In genomic region chr17:35002153-35002865, GRCm38 (mm10) we compare ENCODE assay signal across 8 mouse cellular contexts. TPM values are rescaled to one million over a fixed set of nuclear protein-coding genes. Genes with fewer than 3 reads are reported as not detected.
DNase-seq lines count a peak whose midpoint lies in the region; ATAC-seq and TF ChIP-seq lines count a peak whose summit lies in the region.

No protein-coding gene starts in this region.

- peak overlapping the region; percentile 95 for H3K9ac ChIP-seq in kidney, embryonic 15.5 days
- H3K9ac ChIP-seq in MEL (ENCODE audit: control insufficient read depth, low read depth, low read length, poor library complexity, severe bottlenecking), result peak overlapping the region; percentile 100
- peak overlapping the region; percentile 93 for H3K9ac ChIP-seq in forebrain, embryonic 14.5 days (ENCODE audit: low read length)
- peak overlapping the region; percentile 91 for H3K9ac ChIP-seq in liver, embryonic 13.5 days

- no peaks in the 10 kb centered on the region for H3K27me3 ChIP-seq in kidney, embryonic 15.5 days
- H3K27me3 ChIP-seq in MEL (ENCODE audit: control insufficient read depth in 1 of 2, insufficient read depth in 2 of 2, low read length in 2 of 2), result no peaks in the 10 kb centered on the region
- no peaks in the 10 kb centered on the region for H3K27me3 ChIP-seq in forebrain, embryonic 14.5 days (replicated peaks; ENCODE audit: control insufficient read depth, insufficient read depth, low read length)
- no peaks in the 10 kb centered on the region for H3K27me3 ChIP-seq in liver, embryonic 13.5 days

- H3K4me1 ChIP-seq in kidney, embryonic 15.5 days, result peaks cover 41% of the 10 kb centered on the region
- H3K4me1 ChIP-seq in MEL (ENCODE audit: control insufficient read depth in 1 of 2, insufficient read depth in 2 of 2, low read length in 2 of 2), result peaks cover 0 to 10% of the 10 kb centered on the region in 2 experiments; a peak in 2 of 4 replicates
- H3K4me1 ChIP-seq in forebrain, embryonic 14.5 days (ENCODE audit: control insufficient read depth, insufficient read depth, low read length), result peaks cover 12% of the 10 kb centered on the region
- peaks cover 58% of the 10 kb centered on the region for H3K4me1 ChIP-seq in liver, embryonic 13.5 days (replicated peaks)

- no peak for TF ChIP-seq CTCF in MEL (IDR thresholded peaks at IDR 0.05 in 2 of 3, conservative IDR thresholded peaks at IDR 0.05 in 1 of 3; ENCODE audit: control insufficient read depth in 1 of 3, insufficient read depth in 1 of 3, low read depth in 2 of 3, low read length in 3 of 3, poor library complexity in 1 of 3, severe bottlenecking in 1 of 3)

- peak overlapping the region; percentile 82 for H3K4me3 ChIP-seq in kidney, embryonic 15.5 days (replicated peaks)
- H3K4me3 ChIP-seq in MEL (ENCODE audit: control insufficient read depth in 1 of 2, insufficient read depth in 1 of 2, low read depth in 2 of 2, low read length in 2 of 2), result peak overlapping the region; percentile 64 to 89
- H3K4me3 ChIP-seq in forebrain, embryonic 14.5 days (ENCODE audit: low read depth, low read length), result peak overlapping the region; percentile 88
- H3K4me3 ChIP-seq in liver, embryonic 13.5 days (replicated peaks), result peak overlapping the region; percentile 79

- H3K36me3 ChIP-seq in kidney, embryonic 15.5 days, result peaks cover 51% of the 10 kb centered on the region
- H3K36me3 ChIP-seq in MEL (ENCODE audit: control insufficient read depth in 1 of 2, insufficient read depth in 2 of 2, low read length in 2 of 2), result peaks cover 0 to 7% of the 10 kb centered on the region in 2 experiments; a peak in 3 of 4 replicates
- peaks cover 37% of the 10 kb centered on the region for H3K36me3 ChIP-seq in forebrain, embryonic 14.5 days (ENCODE audit: control insufficient read depth, insufficient read depth, low read length)
- peaks cover 55% of the 10 kb centered on the region for H3K36me3 ChIP-seq in liver, embryonic 13.5 days

- no peak for TF ChIP-seq RAD21 in MEL (IDR thresholded peaks at IDR 0.05; ENCODE audit: low read depth, low read length)

- DNase-seq in kidney, postnatal 36 days, result no peak
- peak; percentile 78 for DNase-seq in MEL (ENCODE audit: low read depth, low spot score)
- DNase-seq in forebrain, embryonic 14.5 days (ENCODE audit: low spot score), result peak; percentile 4
- DNase-seq in liver, embryonic 13.5 days, result peak; percentile 56
- no peak for DNase-seq in adrenal gland, adult 8-10 months
- DNase-seq in urinary bladder, postnatal 4 days (ENCODE audit: low spot score in 2 of 2), result no peak
- no peak for DNase-seq in left cerebral cortex, adult 18-20 months (ENCODE audit: low spot score in 2 of 2)

- H3K4me2 ChIP-seq in kidney, embryonic 15.5 days, result peak overlapping the region; percentile 96
- peak overlapping the region; percentile 100 for H3K4me2 ChIP-seq in forebrain, embryonic 14.5 days (ENCODE audit: low read length)
- peak overlapping the region; percentile 85 for H3K4me2 ChIP-seq in liver, embryonic 13.5 days

- TF ChIP-seq POLR2A in MEL (IDR thresholded peaks at IDR 0.05; ENCODE audit: control insufficient read depth in 1 of 2, insufficient read depth in 1 of 2, low read depth in 1 of 2, low read length in 2 of 2, poor library complexity in 1 of 2), result peak; percentile 49 to 82; a peak in 3 of 4 replicates

- peak overlapping the region; percentile 99 for H3K27ac ChIP-seq in kidney, embryonic 15.5 days
- H3K27ac ChIP-seq in MEL (ENCODE audit: control insufficient read depth, low read depth, low read length), result peak overlapping the region; percentile 99
- H3K27ac ChIP-seq in forebrain, embryonic 14.5 days (ENCODE audit: low read depth, low read length), result peak overlapping the region; percentile 9; the same call in 1 of the 2 replicates
- H3K27ac ChIP-seq in liver, embryonic 13.5 days, result peak overlapping the region; percentile 97

- no peaks in the 10 kb centered on the region for H3K9me3 ChIP-seq in kidney, embryonic 15.5 days (replicated peaks)
- H3K9me3 ChIP-seq in MEL (replicated peaks; ENCODE audit: insufficient read depth, low read length), result no peaks in the 10 kb centered on the region
- no peaks in the 10 kb centered on the region for H3K9me3 ChIP-seq in forebrain, embryonic 14.5 days (replicated peaks; ENCODE audit: control insufficient read depth, low read length)
- H3K9me3 ChIP-seq in liver, embryonic 13.5 days (replicated peaks), result no peaks in the 10 kb centered on the region

- TF ChIP-seq EP300 in MEL (IDR thresholded peaks at IDR 0.05; ENCODE audit: low read depth in 1 of 2, low read length in 2 of 2), result peak in 1 of 2 experiments; percentile 47; a peak in 2 of 4 replicates

- ATAC-seq in kidney, embryonic 15.5 days (replicated peaks; ENCODE audit: low FRiP score), result no peak
- no peak for ATAC-seq in forebrain, embryonic 14.5 days
- ATAC-seq in liver, embryonic 13.5 days (ENCODE audit: low read depth), result peak; percentile 44

- H3K79me2 ChIP-seq in MEL (ENCODE audit: control insufficient read depth, insufficient read depth, low read length, poor library complexity), result peaks cover 74% of the 10 kb centered on the region

- WGBS in kidney, embryonic 15.5 days, result 4% methylated on average over 12 of the region's 12 CpGs
- WGBS in forebrain, embryonic 14.5 days, result 7% methylated on average over 12 of the region's 12 CpGs
- 2% methylated on average over 12 of the region's 12 CpGs for WGBS in liver, embryonic 13.5 days (ENCODE audit: insufficient replicate concordance)

TF ChIP-seq in MEL, 35 proteins besides CTCF, POLR2A, EP300 and RAD21 (continues in another document):
- TF ChIP-seq MEF2A (IDR thresholded peaks at IDR 0.05; ENCODE audit: extremely low read depth, insufficient replicate concordance, low read depth, low read length, poor library complexity, severe bottlenecking) (no peak), RCOR1 (IDR thresholded peaks at IDR 0.05; ENCODE audit: low read depth, low read length) (no peak), E2F4 (IDR thresholded peaks at IDR 0.05; ENCODE audit: borderline replicate concordance, low read depth, low read length) (no peak), GATA1 (IDR thresholded peaks at IDR 0.05; ENCODE audit: low read depth, low read length) (no peak), POLR2AphosphoS5 (IDR thresholded peaks at IDR 0.05; ENCODE audit: borderline replicate concordance, low read depth, low read length) (peak; percentile 69; the same call in 1 of the 2 replicates), SMC3 (IDR thresholded peaks at IDR 0.05; ENCODE audit: low read depth, low read length) (no peak)

RNA-seq across cellular contexts. Expression of gene Vars, which starts 1.5 kb away (rescaled TPM):
- 128 and 140 TPM in 2 replicates for polyA plus RNA-seq in kidney, embryonic 15.5 days (2015; fragmentation: Nextera tagmentation; extraction: Ambion mirVana)
- total RNA-seq in MEL (2012; rRNA removed), result 149 and 158 TPM in 2 replicates
- 100 to 1,000 TPM in 1 of 2 experiments, not detected in 1; 251 TPM for polyA plus RNA-seq in MEL (2012; ENCODE audit: insufficient read depth in 1 of 2, insufficient read length in 2 of 2, low read depth in 1 of 2, low replicate concordance in 2 of 2, missing spikeins in 1 of 2)
- polyA plus RNA-seq in forebrain, embryonic 14.5 days (2014; fragmentation: Nextera tagmentation; extraction: Ambion mirVana), result 42.4 and 53.9 TPM in 2 replicates
- 110 and 112 TPM in 2 replicates for polyA plus RNA-seq in liver, embryonic 13.5 days (2015; fragmentation: Nextera tagmentation; extraction: Ambion mirVana)
- total RNA-seq in adrenal gland, adult 8-10 months (2022), result 10 to 100 TPM; 57.9 to 76.0 (median 67.7) TPM
- total RNA-seq in left cerebral cortex, adult 18-20 months (2021), result 10 to 100 TPM; 39.6 to 44.0 TPM

RNA-seq across cellular contexts. Expression of gene Vwa7, which starts 14.1 kb away (rescaled TPM):
- 0.19 and 0.29 TPM in 2 replicates for polyA plus RNA-seq in kidney, embryonic 15.5 days (2015; fragmentation: Nextera tagmentation; extraction: Ambion mirVana)
- total RNA-seq in MEL (2012; rRNA removed), result 9.7 and 10.4 TPM in 2 replicates
- 1 to 10 TPM in 1 of 2 experiments, not detected in 1; 9.8 TPM for polyA plus RNA-seq in MEL (2012; ENCODE audit: insufficient read depth in 1 of 2, insufficient read length in 2 of 2, low read depth in 1 of 2, low replicate concordance in 2 of 2, missing spikeins in 1 of 2)
- 0.05 and 0.11 TPM in 2 replicates for polyA plus RNA-seq in forebrain, embryonic 14.5 days (2014; fragmentation: Nextera tagmentation; extraction: Ambion mirVana)
- 0.08 TPM in 2 replicates for polyA plus RNA-seq in liver, embryonic 13.5 days (2015; fragmentation: Nextera tagmentation; extraction: Ambion mirVana)
- 1 to 10 TPM in 2 of 4 experiments, under 1 TPM in 2; 0.75 to 1.8 (median 1.2) TPM for total RNA-seq in adrenal gland, adult 8-10 months (2022)
- under 1 TPM; 0.61 to 0.77 TPM for total RNA-seq in left cerebral cortex, adult 18-20 months (2021)

RNA-seq across cellular contexts. Expression of gene Lsm2, which starts 20.6 kb away (rescaled TPM):
- polyA plus RNA-seq in kidney, embryonic 15.5 days (2015; fragmentation: Nextera tagmentation; extraction: Ambion mirVana), result 229 and 231 TPM in 2 replicates
- total RNA-seq in MEL (2012; rRNA removed), result 50.6 and 57.9 TPM in 2 replicates
- 100 to 1,000 TPM in 1 of 2 experiments, not detected in 1; 180 TPM for polyA plus RNA-seq in MEL (2012; ENCODE audit: insufficient read depth in 1 of 2, insufficient read length in 2 of 2, low read depth in 1 of 2, low replicate concordance in 2 of 2, missing spikeins in 1 of 2)
- 131 and 148 TPM in 2 replicates for polyA plus RNA-seq in forebrain, embryonic 14.5 days (2014; fragmentation: Nextera tagmentation; extraction: Ambion mirVana)
- polyA plus RNA-seq in liver, embryonic 13.5 days (2015; fragmentation: Nextera tagmentation; extraction: Ambion mirVana), result 163 and 178 TPM in 2 replicates
- total RNA-seq in adrenal gland, adult 8-10 months (2022), result 10 to 100 TPM; 28.2 to 35.4 (median 30.1) TPM
- 10 to 100 TPM; 13.9 to 15.5 TPM for total RNA-seq in left cerebral cortex, adult 18-20 months (2021)

RNA-seq across cellular contexts. Expression of gene Sapcd1, which starts 25.5 kb away (rescaled TPM):
- polyA plus RNA-seq in kidney, embryonic 15.5 days (2015; fragmentation: Nextera tagmentation; extraction: Ambion mirVana), result 6.2 and 6.8 TPM in 2 replicates
- 161 and 164 TPM in 2 replicates for total RNA-seq in MEL (2012; rRNA removed)
- polyA plus RNA-seq in MEL (2012; ENCODE audit: insufficient read depth in 1 of 2, insufficient read length in 2 of 2, low read depth in 1 of 2, low replicate concordance in 2 of 2, missing spikeins in 1 of 2), result 100 to 1,000 TPM in 1 of 2 experiments, not detected in 1; 124 TPM
- polyA plus RNA-seq in forebrain, embryonic 14.5 days (2014; fragmentation: Nextera tagmentation; extraction: Ambion mirVana), result 2.9 and 6.2 TPM in 2 replicates
- polyA plus RNA-seq in liver, embryonic 13.5 days (2015; fragmentation: Nextera tagmentation; extraction: Ambion mirVana), result 2.5 and 2.8 TPM in 2 replicates
- 1 to 10 TPM in 2 of 4 experiments, under 1 TPM in 2; 0.91 to 2.8 (median 0.99) TPM for total RNA-seq in adrenal gland, adult 8-10 months (2022)
- not detected for total RNA-seq in left cerebral cortex, adult 18-20 months (2021)

RNA-seq across cellular contexts. Expression of gene Hspa1l, which starts 29.8 kb away (rescaled TPM):
- polyA plus RNA-seq in kidney, embryonic 15.5 days (2015; fragmentation: Nextera tagmentation; extraction: Ambion mirVana), result 0.81 and 1.6 TPM in 2 replicates
- 0.07 and 0.15 TPM in 2 replicates for total RNA-seq in MEL (2012; rRNA removed)
- 1 to 10 TPM in 1 of 2 experiments, not detected in 1; 1.6 TPM for polyA plus RNA-seq in MEL (2012; ENCODE audit: insufficient read depth in 1 of 2, insufficient read length in 2 of 2, low read depth in 1 of 2, low replicate concordance in 2 of 2, missing spikeins in 1 of 2)
- polyA plus RNA-seq in forebrain, embryonic 14.5 days (2014; fragmentation: Nextera tagmentation; extraction: Ambion mirVana), result 1.3 and 1.4 TPM in 2 replicates
- polyA plus RNA-seq in liver, embryonic 13.5 days (2015; fragmentation: Nextera tagmentation; extraction: Ambion mirVana), result 0.10 and 0.34 TPM in 2 replicates
- total RNA-seq in adrenal gland, adult 8-10 months (2022), result under 1 TPM; 0.14 to 0.25 (median 0.17) TPM
- under 1 TPM; 0.44 to 0.61 TPM for total RNA-seq in left cerebral cortex, adult 18-20 months (2021)

Comparison
In these comparisons a context has a peak if more than half of its experiments do, and no peak if none do; other contexts are left out.
1. H3K27ac ChIP-seq: peak in every context shown above with its lines; median percentile 99 in kidney, embryonic 15.5 days; 99 in MEL; 97 in liver, embryonic 13.5 days; 9 in forebrain, embryonic 14.5 days.
2. DNase-seq: peak in MEL (single experiment), forebrain, embryonic 14.5 days (single experiment) and liver, embryonic 13.5 days (single experiment); none in kidney, postnatal 36 days (0 of 2), adrenal gland, adult 8-10 months (single experiment), urinary bladder, postnatal 4 days (0 of 2) and left cerebral cortex, adult 18-20 months (0 of 2).
3. Peak in every context shown above with its lines, with median percentiles within 50 percentile points of each other: H3K4me2 ChIP-seq, H3K4me3 ChIP-seq and H3K9ac ChIP-seq.